Mouse (Mus musculus) induced T-regulatory cell, adult 2 months (primary cell): ENCODE data around the gene Upf1.
A peak's percentile ranks its signal among the peaks of the same experiment; 100 is the strongest.

Experiments
- DNase-seq: peaks from one replicate; pipeline ENCODE4 v3.0.0-alpha.2; 2012; ENCODE audit warnings: low read depth

The Upf1 gene

DNA sequence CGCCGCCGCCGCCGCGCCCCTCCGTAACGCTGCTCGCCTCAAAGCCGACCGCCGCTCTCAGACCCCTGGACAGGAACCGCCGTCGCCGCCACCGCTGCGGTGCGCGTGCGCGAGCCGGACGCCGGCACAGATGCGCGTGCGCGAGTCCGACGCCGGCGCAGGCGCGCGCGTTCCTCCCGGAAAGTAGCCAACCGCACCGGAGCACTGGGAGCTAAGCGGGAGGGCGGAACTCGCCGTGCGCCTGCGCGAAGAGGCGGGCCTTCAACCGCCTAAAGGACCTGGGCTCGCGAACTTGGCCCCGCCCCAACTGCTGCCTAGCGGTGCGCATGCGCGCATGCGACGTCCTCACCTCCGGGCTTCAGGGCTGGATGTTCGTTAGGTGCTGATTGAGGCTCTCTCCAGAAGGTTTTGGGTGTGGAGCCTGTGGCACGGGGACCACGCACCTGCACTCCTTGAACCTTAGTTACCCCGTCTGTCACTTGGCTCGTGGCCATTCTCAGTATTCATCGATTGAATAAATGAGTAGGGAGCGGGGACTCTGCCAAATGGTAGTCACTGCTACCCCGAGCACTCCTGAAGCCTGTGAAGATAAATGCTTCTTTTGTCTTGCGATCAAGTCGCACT is at the start of gene Upf1:
Gene Upf1 (minus strand): TSS at position 85 of the 624 bp plus-strand sequence.
- DNase-seq = peak; percentile 100

- no peak for DNase-seq
Measured at GRCm38 (mm10) chr8:70397611-70398563, 44.8 kb upstream of the Upf1 start.

DNA sequence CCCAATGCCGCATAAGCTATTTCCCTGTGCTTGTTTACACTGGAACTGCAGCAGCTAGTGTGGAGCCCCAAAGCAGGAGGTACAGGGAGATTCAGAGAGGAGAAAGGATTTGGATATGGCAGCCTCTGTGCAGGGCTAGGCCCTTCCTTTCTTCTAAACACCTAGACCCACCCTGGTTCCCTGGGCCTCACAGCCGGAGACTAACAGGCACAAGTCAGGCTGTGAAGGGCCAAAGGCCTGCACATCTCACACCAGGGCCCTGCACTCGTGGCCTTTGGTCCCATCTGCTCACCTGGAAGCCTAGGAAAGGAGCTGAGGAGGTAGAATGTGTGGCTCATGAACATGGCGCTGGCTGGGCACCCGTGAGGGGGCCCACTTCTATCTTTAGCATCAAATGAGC is 43.1 kb upstream of the Upf1 start:
- DNase-seq = no peak

GRCm38 (mm10) chr8:70395649-70396048 is 42.6 kb upstream of the Upf1 start:
- no peak for DNase-seq

DNA sequence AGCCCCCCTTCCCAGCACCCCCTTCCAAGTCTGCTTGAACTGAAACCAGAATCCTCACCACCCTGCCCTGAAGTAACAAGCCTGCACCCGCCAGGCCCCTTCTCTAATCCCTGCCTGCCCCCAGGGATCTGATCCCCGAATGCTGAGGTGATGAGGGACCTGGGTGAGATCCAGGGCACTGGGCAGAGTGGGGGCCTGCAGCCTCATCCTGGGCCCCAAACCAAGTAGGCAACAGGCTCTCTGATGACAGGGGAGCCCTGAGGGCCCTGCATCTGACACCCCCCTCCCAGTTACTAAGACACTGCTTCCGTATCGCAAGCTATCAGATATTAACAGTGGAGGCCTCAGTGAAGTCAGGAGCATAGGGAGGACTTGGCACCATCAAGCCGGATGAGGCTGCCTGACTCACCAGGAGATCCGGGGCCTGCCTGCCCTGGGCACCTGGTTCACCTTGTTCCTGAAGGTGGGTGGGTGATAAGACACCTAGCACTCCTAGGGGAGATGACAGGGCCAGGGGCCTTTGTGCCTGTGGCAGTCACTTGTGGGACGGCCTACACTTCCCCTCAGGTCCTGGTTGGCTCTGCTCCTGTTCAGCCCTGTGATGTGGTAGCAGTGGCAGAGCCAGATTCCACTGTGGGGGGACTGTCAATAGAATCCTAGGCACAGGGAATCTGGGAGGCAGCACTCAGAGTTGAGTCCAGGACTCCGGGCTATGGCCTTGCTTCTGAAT is 41.4 kb upstream of the Upf1 start:
- no peak for DNase-seq

GRCm38 (mm10) chr8:70393087-70393486 is 40.0 kb upstream of the Upf1 start:
- no peak for DNase-seq

DNA sequence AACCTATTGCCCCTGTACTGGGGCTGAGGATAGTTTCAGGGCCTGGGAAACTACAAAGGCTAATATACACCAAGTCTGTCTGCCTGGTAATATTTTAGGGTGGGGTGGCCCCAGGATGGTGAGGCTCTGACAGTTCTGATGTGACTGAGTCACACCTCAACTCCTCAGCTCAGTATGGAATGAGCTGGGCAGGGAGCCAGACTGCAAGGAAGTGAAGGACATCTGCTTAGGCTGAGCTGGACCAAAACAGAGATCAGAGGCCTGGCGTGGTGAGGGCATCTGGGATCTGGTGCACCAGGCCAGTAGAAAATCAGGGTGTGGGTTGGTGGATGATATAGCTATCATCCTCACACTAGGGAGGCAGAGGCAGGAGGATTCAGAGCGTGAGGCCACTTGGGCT is 36.6 kb upstream of the Upf1 start:
- DNase-seq = no peak

GRCm38 (mm10) chr8:70383287-70383686 is 30.2 kb upstream of the Upf1 start:
- DNase-seq = peak; percentile 77

DNA sequence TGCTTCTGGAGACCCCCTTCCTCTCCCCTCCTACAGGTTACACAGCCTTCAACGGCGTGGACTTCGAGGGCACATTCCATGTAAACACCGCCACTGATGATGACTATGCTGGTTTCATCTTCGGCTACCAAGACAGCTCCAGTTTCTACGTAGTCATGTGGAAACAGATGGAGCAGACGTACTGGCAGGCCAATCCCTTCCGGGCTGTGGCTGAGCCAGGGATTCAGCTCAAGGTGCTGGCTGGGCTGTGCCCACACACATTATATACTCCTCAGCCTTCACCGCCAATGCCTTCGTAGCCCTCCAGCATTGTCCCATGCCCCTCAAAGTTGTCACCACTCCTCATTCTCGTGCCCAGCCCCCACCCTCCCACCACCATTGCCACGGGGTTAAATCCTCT is 27.0 kb upstream of the Upf1 start:
- DNase-seq = no peak

DNA sequence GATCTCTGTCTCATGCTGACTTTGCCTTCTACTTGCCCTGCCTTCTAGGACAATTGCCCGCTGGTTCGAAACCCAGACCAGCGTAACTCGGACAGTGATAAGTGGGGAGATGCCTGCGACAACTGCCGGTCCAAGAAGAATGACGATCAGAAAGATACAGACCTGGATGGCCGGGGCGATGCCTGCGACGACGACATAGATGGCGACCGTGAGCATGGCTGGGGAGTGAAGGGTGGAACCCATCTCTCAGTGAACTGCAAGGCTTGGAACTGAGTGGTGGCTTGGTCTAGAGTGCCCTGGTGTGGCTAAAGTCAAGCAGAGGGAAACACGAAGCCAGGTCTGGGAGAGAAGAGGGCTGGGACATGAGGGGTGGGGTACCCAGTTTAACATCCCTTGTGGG is 24.0 kb upstream of the Upf1 start:
- peak; percentile 35 for DNase-seq

DNA sequence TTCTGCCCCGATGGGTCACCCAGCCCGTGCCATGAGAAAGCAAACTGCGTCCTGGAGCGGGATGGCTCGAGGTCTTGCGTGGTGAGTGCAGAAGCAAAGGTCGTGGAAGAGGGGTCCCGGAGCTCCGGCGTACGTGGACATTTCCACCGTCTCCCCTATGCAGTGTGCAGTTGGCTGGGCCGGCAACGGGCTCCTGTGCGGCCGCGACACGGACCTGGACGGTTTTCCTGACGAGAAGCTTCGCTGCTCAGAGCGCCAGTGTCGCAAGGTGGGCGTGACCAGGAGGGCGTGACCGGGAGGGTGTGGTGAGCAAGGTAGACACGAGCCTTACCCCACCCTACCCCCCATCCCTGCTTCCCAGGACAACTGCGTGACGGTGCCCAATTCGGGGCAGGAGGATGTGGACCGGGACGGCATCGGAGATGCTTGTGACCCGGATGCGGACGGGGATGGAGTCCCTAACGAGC is 23.2 kb upstream of the Upf1 start:
- peak; percentile 54 for DNase-seq

DNA sequence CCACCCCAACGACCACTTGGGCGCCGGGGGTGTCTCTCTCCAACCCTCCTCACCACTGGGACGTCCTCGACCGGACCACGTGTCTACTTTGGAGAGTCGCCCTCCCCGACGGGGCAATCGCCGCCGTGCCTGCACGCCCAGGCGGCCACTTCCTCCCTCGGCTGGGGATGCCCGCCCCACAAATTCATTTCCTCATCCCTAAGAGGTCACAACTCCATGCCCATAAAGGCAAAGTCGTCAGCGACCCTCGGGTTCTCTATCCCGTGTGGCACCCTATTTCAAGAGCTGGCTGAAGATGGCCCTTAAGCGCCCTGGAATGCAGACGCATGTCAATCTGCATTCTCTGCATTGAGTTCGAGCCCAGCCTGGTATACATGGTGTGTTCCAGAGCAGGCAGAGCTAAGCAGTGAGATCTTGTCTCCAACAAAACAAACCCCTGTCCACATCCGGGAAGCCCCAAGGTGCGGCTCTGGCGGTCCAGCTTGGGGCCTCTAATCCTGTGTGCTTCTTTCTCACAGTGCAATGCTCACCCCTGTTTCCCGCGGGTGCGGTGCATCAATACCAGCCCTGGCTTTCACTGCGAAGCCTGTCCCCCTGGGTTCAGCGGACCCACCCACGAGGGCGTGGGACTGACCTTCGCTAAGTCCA is 22.3 kb upstream of the Upf1 start:
- DNase-seq = peak; percentile 63

GRCm38 (mm10) chr8:70374318-70374927 is 21.3 kb upstream of the Upf1 start:
- peak; percentile 74 for DNase-seq

- DNase-seq = peak; percentile 27
Measured at GRCm38 (mm10) chr8:70373397-70374317, 20.6 kb upstream of the Upf1 start, which contains the start of gene Comp. TSS of gene Comp (plus strand) at chr8:70373558.

DNA sequence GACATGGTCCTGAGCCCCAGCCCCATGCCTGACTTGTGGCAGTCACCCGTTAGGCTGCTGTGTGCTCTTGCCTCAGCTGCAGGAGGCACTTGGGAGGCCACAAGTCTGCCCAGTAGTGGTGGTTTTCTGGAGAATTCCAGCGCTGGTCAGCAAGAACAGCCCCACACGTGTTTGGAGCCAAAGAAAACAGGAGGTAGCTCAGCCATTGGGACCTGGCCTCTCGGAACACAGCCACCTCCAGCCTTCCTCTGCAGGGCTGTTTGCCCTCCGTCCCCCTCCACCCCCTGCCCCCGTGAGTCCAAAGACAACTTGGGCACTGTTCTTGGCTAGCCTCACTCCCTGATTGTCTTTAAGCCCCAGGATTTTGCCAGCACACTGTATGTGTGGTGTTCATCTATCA is 18.9 kb upstream of the Upf1 start:
- DNase-seq = no peak

DNA sequence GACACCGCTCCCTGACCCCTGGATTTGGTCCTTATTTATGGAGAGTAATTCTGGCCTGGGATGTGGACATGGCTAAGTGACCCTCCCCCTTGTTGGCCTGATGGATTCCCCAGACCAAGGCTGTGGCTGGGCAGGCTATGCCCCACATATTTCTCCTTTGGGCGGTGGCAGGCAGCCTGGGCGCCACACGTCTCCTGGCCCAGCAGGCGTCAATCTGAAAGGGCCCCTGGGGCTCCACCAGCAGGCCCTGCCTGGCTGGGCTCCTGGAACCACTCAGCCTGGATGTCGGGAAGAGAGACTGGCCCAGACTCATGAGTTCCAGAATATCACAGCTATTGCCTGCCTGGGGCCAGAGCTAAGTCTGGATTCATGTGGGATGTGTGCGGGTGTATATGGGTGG is 17.4 kb upstream of the Upf1 start:
- no peak for DNase-seq

DNA sequence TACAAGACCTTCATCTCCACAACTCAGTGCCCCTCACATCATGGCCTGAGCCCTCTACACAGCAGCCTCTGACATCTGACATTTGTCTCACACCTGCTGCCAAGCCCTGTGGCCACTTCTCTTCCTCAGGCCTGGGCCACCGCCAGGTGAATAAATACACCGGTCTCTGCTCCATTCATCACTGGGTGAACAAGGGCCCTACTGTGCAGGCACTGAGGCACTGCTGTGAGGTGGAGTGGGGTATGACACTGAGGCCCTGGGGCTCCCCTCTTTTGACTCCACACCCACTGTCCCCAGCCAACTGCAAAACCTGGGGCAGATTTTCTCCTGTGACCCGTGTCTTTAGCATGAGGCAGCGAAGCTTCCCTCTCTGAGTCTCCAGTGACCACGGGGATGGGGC is 13.5 kb upstream of the Upf1 start:
- DNase-seq = no peak

DNA sequence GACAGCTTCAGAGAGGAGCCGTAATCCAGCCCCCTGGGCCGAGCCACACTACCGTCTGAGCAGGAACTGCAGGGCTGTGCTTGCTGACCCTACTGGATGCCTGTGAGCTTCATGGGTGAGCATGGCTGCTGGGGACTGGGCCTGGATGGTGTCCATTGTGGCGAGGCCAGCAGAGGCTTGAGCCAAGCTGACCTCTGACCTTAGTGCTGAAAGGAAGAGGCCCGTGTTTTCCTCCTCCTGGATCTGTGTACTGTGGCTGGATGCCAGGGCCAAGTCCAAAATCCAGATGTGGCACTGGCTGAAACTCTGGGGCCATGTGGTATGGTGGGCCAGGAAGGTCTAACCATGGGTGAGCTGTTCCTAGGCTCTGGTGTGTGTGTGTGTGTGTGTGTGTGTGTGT is 11.0 kb upstream of the Upf1 start:
- no peak for DNase-seq

GRCm38 (mm10) chr8:70361484-70362032 is 8.5 kb upstream of the Upf1 start:
- DNase-seq = no peak

- DNase-seq = peak; percentile 68
Measured at GRCm38 (mm10) chr8:70360769-70361168, 7.7 kb upstream of the Upf1 start.
